Mouse (Mus musculus) E14TG2a.4 (cell line): ENCODE measurements around the gene Slc35b4.

ENCODE experiments used
- CTCF ChIP-seq: conservative IDR thresholded peaks from 2 replicates; pipeline ENCODE4 v1.5.1; 2014; ENCODE audit warnings: low read length
- POU5F1 ChIP-seq: IDR thresholded peaks from 2 replicates; pipeline ENCODE4 v1.6.1; 2014; ENCODE audit warnings: low read length, borderline replicate concordance

DNA sequence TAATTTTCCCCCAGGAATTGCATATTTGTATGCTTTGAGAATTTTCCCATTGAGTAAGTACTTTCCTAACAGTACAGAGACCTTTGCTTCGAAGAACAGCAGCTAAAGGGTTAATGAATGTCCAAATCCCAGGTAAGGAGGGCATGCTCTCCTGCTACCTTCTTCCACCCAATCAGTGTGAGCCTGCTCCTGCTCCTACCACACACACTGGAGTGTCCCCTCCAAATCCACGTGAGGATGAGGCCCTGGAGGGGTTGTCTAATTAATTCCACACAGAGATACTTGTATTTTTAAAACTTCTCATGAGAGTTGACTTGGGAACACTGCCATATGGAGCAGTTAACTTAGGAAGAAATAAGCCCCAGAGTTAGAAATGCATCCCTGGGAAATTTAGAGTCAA lies 14.3 kb downstream of the Slc35b4 start:
- TF ChIP-seq CTCF (no peak), POU5F1 (no peak)
